Mouse (Mus musculus): ENCODE data around the gene Gpi1.

DNA sequence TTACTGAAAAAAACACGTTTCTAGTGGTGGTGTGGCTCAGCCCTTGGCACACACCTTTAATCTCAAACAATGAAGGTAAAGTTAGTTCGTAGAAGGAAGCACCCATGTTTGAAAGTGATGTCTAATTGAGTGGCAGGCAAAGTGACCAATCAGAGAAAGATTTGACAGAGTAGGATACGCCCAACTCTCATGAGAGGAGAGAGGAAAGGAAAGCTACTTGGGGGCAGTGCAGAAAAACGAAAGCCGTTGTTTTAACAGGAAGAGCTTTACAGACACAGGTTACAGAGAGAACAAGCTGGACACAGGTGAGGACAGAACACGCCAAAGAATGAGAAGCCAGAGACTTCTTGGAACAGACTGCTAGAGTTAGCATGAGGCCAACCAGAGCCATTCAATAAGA lies 23.8 kb downstream of the Gpi1 start:
- TF ChIP-seq CTCF (IDR thresholded peaks at IDR 0.05; ENCODE audit: low read depth) (no peak), EP300 (IDR thresholded peaks at IDR 0.05; ENCODE audit: low read depth) (no peak)
